In genomic region chr3:51248600-51248999, GRCm38 (mm10) we compare ENCODE assay signal across 24 mouse cellular contexts. TPM values are rescaled to one million over a fixed set of nuclear protein-coding genes. Genes with fewer than 3 reads are reported as not detected.
DNase-seq lines count a peak whose midpoint lies in the region; ATAC-seq and TF ChIP-seq lines count a peak whose summit lies in the region.
"Had no signal": no experiment of that assay in that cellular context is flagged by ENCODE, and none has a peak within 500 bp of the region (broad histone marks: within the 10 kb centered on the region; RNA-seq: fewer than 3 reads in every experiment).

No protein-coding gene starts in this region.

- no peak for TF ChIP-seq POLR2A in CH12.LX (IDR thresholded peaks at IDR 0.05; ENCODE audit: low read depth, low read length)

- TF ChIP-seq EP300 in CH12.LX (IDR thresholded peaks at IDR 0.05; ENCODE audit: low read length), result peak; percentile 56; the same call in 1 of the 2 replicates

- no peaks in the 10 kb centered on the region for H3K9me3 ChIP-seq in CH12.LX (replicated peaks; ENCODE audit: low read length)
- H3K9me3 ChIP-seq in hindbrain, embryonic 10.5 days, result no peaks in the 10 kb centered on the region
- H3K9me3 ChIP-seq: G1E had no signal

- no peak for TF ChIP-seq CTCF in CH12.LX (conservative IDR thresholded peaks at IDR 0.05 in 1 of 2, IDR thresholded peaks at IDR 0.05 in 1 of 2; ENCODE audit: low read depth in 2 of 2, low read length in 2 of 2)

- DNase-seq in A20 (ENCODE audit: low read depth, low spot score) (peak; percentile 73), CH12.LX (ENCODE audit: extremely low read depth) (peak; percentile 45), MN1 (ENCODE audit: low spot score) (peak; percentile 32)
- DNase-seq in kidney, postnatal 25 days, result no peak
- no peak for DNase-seq in hindbrain, embryonic 10.5 days (ENCODE audit: low spot score)
- DNase-seq in kidney, postnatal 10 days, result no peak
- DNase-seq in embryo, embryonic 10.5 days (ENCODE audit: low spot score), result no peak
- DNase-seq: adrenal gland, adult 2 months; adrenal gland, adult 8-10 months; adrenal gland, postnatal 10 days; adrenal gland, postnatal 14 days; adrenal gland, postnatal 25 days; adrenal gland, postnatal 36 days; B cell, adult 2 months; cerebellum, adult 11 months; cerebellum, adult 11-12 months; cerebellum, adult 18-20 months; cerebellum, adult 2 months; cerebellum, adult 8-10 months; cerebellum, adult 9-10 months had no signal

- dilution Hi-C loops in CH12.LX (cut with MboI; ENCODE audit: extremely low pct_ligation_motif_present, extremely low pct_unique_long_range_greater_than_20kb, low sequenced_read_pairs), result no loop called here

- peaks cover 9 to 25% of the 10 kb centered on the region in 2 experiments for H3K4me1 ChIP-seq in CH12.LX (ENCODE audit: control insufficient read depth in 1 of 2, insufficient read depth in 2 of 2)
- H3K4me1 ChIP-seq in hindbrain, embryonic 10.5 days (replicated peaks), result no peaks in the 10 kb centered on the region

- WGBS in hindbrain, embryonic 10.5 days, result 95% methylated on average over 6 of the region's 6 CpGs

- no peaks in the 10 kb centered on the region for H3K27me3 ChIP-seq in CH12.LX (replicated peaks)
- no peaks in the 10 kb centered on the region for H3K27me3 ChIP-seq in hindbrain, embryonic 10.5 days (ENCODE audit: insufficient read depth, poor library complexity, severe bottlenecking)
- H3K27me3 ChIP-seq: Patski had no signal

- H3K4me3 ChIP-seq in CH12.LX (replicated peaks in 1 of 3; ENCODE audit: low read depth in 2 of 3, low read length in 2 of 3, poor library complexity in 1 of 3), result no peak overlapping the region
- no peak overlapping the region for H3K4me3 ChIP-seq in hindbrain, embryonic 10.5 days

- no peak for TF ChIP-seq RAD21 in CH12.LX (IDR thresholded peaks at IDR 0.05; ENCODE audit: low read depth, low read length)

- H3K36me3 ChIP-seq in CH12.LX (replicated peaks in 1 of 2; ENCODE audit: control insufficient read depth in 1 of 2, insufficient read depth in 1 of 2, low read length in 1 of 2), result peaks cover 37 to 70% of the 10 kb centered on the region in 2 experiments
- H3K36me3 ChIP-seq in hindbrain, embryonic 10.5 days, result peaks cover 81% of the 10 kb centered on the region

- ATAC-seq in activated CD4-positive, CD25-positive, alpha-beta regulatory T cell, adult 4 months, result peak; percentile 4
- ATAC-seq: CD4-positive, CD25-positive, alpha-beta regulatory T cell, adult 4 months; Patski had no signal

- no peaks in the 10 kb centered on the region; the same call in 1 of the 2 replicates for H3K79me2 ChIP-seq in CH12.LX (replicated peaks; ENCODE audit: control insufficient read depth, extremely low read depth, insufficient read depth, poor library complexity, severe bottlenecking)

- in situ Hi-C loops in CH12.LX (cut with MboI; ENCODE audit: low pct_ligation_motif_present, low pct_unique_long_range_greater_than_20kb, low sequenced_read_pairs), result no loop called here

- no peak overlapping the region for H3K4me2 ChIP-seq in CH12.LX (ENCODE audit: insufficient read depth, low read depth, poor library complexity, severe bottlenecking)

- no peak overlapping the region for H3K9ac ChIP-seq in CH12.LX (ENCODE audit: insufficient read depth, low read depth)

- no peak overlapping the region for H3K27ac ChIP-seq in CH12.LX (ENCODE audit: insufficient read depth, low read depth)
- no peak overlapping the region for H3K27ac ChIP-seq in hindbrain, embryonic 10.5 days

TF ChIP-seq in CH12.LX, 34 proteins besides CTCF, POLR2A, EP300 and RAD21:
- no peak for TF ChIP-seq ZMIZ1 (IDR thresholded peaks at IDR 0.05; ENCODE audit: low read depth, low read length)
- TF ChIP-seq IRF4 (IDR thresholded peaks at IDR 0.05; ENCODE audit: low read depth, low read length), result peak; percentile 67; the same call in 1 of the 2 replicates
- TF ChIP-seq MYC (IDR thresholded peaks at IDR 0.05; ENCODE audit: low read depth, low read length), result no peak
- TF ChIP-seq ZNF384 (IDR thresholded peaks at IDR 0.05; ENCODE audit: low read depth, low read length), result peak; percentile 80
- no peak for TF ChIP-seq E2F4 (IDR thresholded peaks at IDR 0.05; ENCODE audit: insufficient replicate concordance, low read depth, low read length)
- peak; percentile 77 for TF ChIP-seq TCF12 (IDR thresholded peaks at IDR 0.05; ENCODE audit: low read depth, low read length)
- TF ChIP-seq SMC3 (IDR thresholded peaks at IDR 0.05; ENCODE audit: low read depth, low read length), result no peak
- TF ChIP-seq NELFE (IDR thresholded peaks at IDR 0.05; ENCODE audit: low read depth, low read length), result no peak
- no peak for TF ChIP-seq MXI1 (IDR thresholded peaks at IDR 0.05; ENCODE audit: low read depth, low read length)
- TF ChIP-seq CHD1 (IDR thresholded peaks at IDR 0.05; ENCODE audit: low read depth, low read length), result no peak
- peak; percentile 65; the same call in 1 of the 2 replicates for TF ChIP-seq MEF2A (IDR thresholded peaks at IDR 0.05; ENCODE audit: borderline replicate concordance, low read depth, low read length)
- no peak for TF ChIP-seq ZKSCAN1 (IDR thresholded peaks at IDR 0.05; ENCODE audit: borderline replicate concordance, low read depth, low read length)
- no peak for TF ChIP-seq UBTF (IDR thresholded peaks at IDR 0.05; ENCODE audit: low read depth, low read length)
- no peak for TF ChIP-seq MAZ (IDR thresholded peaks at IDR 0.05; ENCODE audit: low read depth, low read length)
- no peak for TF ChIP-seq POLR2AphosphoS2 (IDR thresholded peaks at IDR 0.05; ENCODE audit: low read depth, low read length)
- no peak for TF ChIP-seq JUND (conservative IDR thresholded peaks at IDR 0.05; ENCODE audit: low read depth, low read length)
- TF ChIP-seq HCFC1 (IDR thresholded peaks at IDR 0.05; ENCODE audit: low read depth, low read length), result no peak
- TF ChIP-seq USF2 (conservative IDR thresholded peaks at IDR 0.05; ENCODE audit: low read depth, low read length), result no peak
- 0 out of 2 replicates have a peak, but pooled peaks have one; percentile 62 for TF ChIP-seq RCOR1 (conservative IDR thresholded peaks at IDR 0.05; ENCODE audit: low read depth, low read length)
- TF ChIP-seq USF1 (IDR thresholded peaks at IDR 0.05; ENCODE audit: low read depth, low read length), result no peak
- TF ChIP-seq NRF1 (IDR thresholded peaks at IDR 0.05; ENCODE audit: low read depth, low read length), result no peak
- no peak for TF ChIP-seq CHD2 (IDR thresholded peaks at IDR 0.05; ENCODE audit: low read length)
- no peak for TF ChIP-seq MAFK (IDR thresholded peaks at IDR 0.05; ENCODE audit: insufficient replicate concordance, low read length)
- no peak for TF ChIP-seq SIN3A (IDR thresholded peaks at IDR 0.05; ENCODE audit: low read length)

RNA-seq across cellular contexts. Expression of gene Noct, which starts 24.4 kb away (rescaled TPM):
- total RNA-seq in CH12.LX (2012; rRNA removed), result 8.7 and 10.2 TPM in 2 replicates
- total RNA-seq in CH12.LX (2014; rRNA removed), result 13.8 and 14.5 TPM in 2 replicates
- polyA plus RNA-seq in CH12.LX (2012; ENCODE audit: insufficient read length, low read depth), result 9.9 and 12.0 TPM in 2 replicates
- 1 to 10 TPM; 2.2 to 5.3 TPM for polyA plus RNA-seq in activated CD4-positive, CD25-positive, alpha-beta regulatory T cell, adult 4 months (2017; shearing (Covaris generic))
- 11.5 and 12.5 TPM in 2 replicates for polyA plus RNA-seq in hindbrain, embryonic 10.5 days (2016; fragmentation: Nextera tagmentation; extraction: Ambion mirVana)

Comparison
In these comparisons a context has a peak if more than half of its experiments do, and no peak if none do; other contexts are left out.
1. DNase-seq: peak in A20 (single experiment), CH12.LX (single experiment) and MN1 (single experiment); none in kidney, postnatal 25 days (0 of 2), hindbrain, embryonic 10.5 days (single experiment), kidney, postnatal 10 days (single experiment) and embryo, embryonic 10.5 days (single experiment).